ENCODE assay signal across 18 mouse cellular contexts in the genomic region with DNA sequence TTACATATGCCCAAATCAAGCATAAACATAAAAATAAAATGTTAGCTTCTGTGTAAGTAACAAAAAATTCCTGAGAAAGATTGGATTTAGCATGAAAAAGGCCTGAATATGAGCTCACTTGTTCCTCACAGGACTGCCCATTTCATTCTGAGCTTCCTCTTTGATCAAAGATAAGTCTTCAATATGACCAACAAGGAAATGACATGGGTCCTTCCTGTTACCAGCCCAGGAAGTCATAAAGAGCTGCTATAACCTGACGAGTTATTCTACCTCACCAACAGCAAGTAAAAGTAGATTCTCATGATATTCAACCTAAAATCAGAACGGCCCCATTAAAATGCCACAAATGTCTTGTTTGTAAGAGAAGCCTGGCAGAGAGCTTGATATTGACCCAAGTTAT. TPM values are rescaled to one million over a fixed set of nuclear protein-coding genes. Genes with fewer than 3 reads are reported as not detected.
"Had no signal": no experiment of that assay in that cellular context is flagged by ENCODE, and none has a peak within 500 bp of the region (broad histone marks: within the 10 kb centered on the region; RNA-seq: fewer than 3 reads in every experiment).

No protein-coding gene starts in this region.

- H3K4me3 ChIP-seq: layer of hippocampus, adult 2 months; liver, embryonic 13.5 days; midbrain, embryonic 12.5 days; midbrain, embryonic 15.5 days; neural tube, embryonic 12.5 days; neural tube, embryonic 15.5 days had no signal

- H3K9me3 ChIP-seq: liver, embryonic 13.5 days; midbrain, embryonic 12.5 days; midbrain, embryonic 15.5 days; neural tube, embryonic 12.5 days; neural tube, embryonic 15.5 days had no signal

- H3K4me1 ChIP-seq: liver, embryonic 13.5 days; midbrain, embryonic 12.5 days; midbrain, embryonic 15.5 days; neural tube, embryonic 12.5 days; neural tube, embryonic 15.5 days had no signal

- DNase-seq: layer of hippocampus, adult 9-11 months; liver, embryonic 13.5 days; lung, adult 2 months; lung, postnatal 14 days; lung, postnatal 4 days; retina, postnatal 1 day; thymus, adult 18-20 months; thymus, postnatal 4 days had no signal

- H3K4me2 ChIP-seq: liver, embryonic 13.5 days; midbrain, embryonic 12.5 days; midbrain, embryonic 15.5 days; neural tube, embryonic 12.5 days; neural tube, embryonic 15.5 days had no signal

- H3K27ac ChIP-seq: kidney, postnatal 0 days; layer of hippocampus, adult 2 months; liver, embryonic 13.5 days; midbrain, embryonic 12.5 days; midbrain, embryonic 15.5 days; neural tube, embryonic 12.5 days; neural tube, embryonic 15.5 days had no signal

- ATAC-seq: midbrain, embryonic 15.5 days had no signal

- H3K27me3 ChIP-seq: liver, embryonic 13.5 days; midbrain, embryonic 12.5 days; midbrain, embryonic 15.5 days; neural tube, embryonic 12.5 days; neural tube, embryonic 15.5 days had no signal

- H3K9ac ChIP-seq: liver, embryonic 13.5 days; midbrain, embryonic 12.5 days; midbrain, embryonic 15.5 days; neural tube, embryonic 12.5 days; neural tube, embryonic 15.5 days had no signal

RNA-seq across cellular contexts. Expression of a gene that starts 56.9 kb away (rescaled TPM):
- total RNA-seq: left cerebral cortex, adult 18-20 months had no signal
- polyA plus RNA-seq: kidney, embryonic 14.5 days; liver, adult 2 months; liver, embryonic 13.5 days; liver, embryonic 16.5 days had no signal
